Mouse (Mus musculus) MEL (cell line): ENCODE results near the gene Dtx3. TPM values are rescaled to one million over a fixed set of nuclear protein-coding genes. Genes with fewer than 3 reads are reported as not detected.

Experiments used
- DNase-seq: peaks from one replicate; pipeline ENCODE4 v3.0.0; 2011; ENCODE audit warnings: low read depth, low spot score
- H3K27ac ChIP-seq: 2 replicates; pipeline ENCODE4 v1.5.1; 2012; ENCODE audit warnings: low read depth, mild to moderate bottlenecking, control low read depth, low read length, moderate library complexity; ENCODE audit not compliant: control insufficient read depth
- H3K27me3 ChIP-seq, 2 experiments: fragments of 150-350 bp in 1 of 2; sonication (generic) in 1 of 2; 2 replicates each; pipeline ENCODE4 v1.6.1; 2012; ENCODE audit warnings: low read length in 2 of 2, mild to moderate bottlenecking in 2 of 2, improper control_type of control experiment in 1 of 2, moderate library complexity in 1 of 2; ENCODE audit not compliant: insufficient read depth in 2 of 2, control insufficient read depth in 1 of 2
- H3K36me3 ChIP-seq, 2 experiments: 2 replicates each; pipeline ENCODE4 v1.6.1; 2012 to 2014; ENCODE audit warnings: low read length in 2 of 2, improper control_type of control experiment in 1 of 2, inconsistent platforms in 1 of 2, mild to moderate bottlenecking in 1 of 2; ENCODE audit not compliant: insufficient read depth in 2 of 2, control insufficient read depth in 1 of 2
- H3K4me1 ChIP-seq, 2 experiments: fragments of 150-350 bp in 1 of 2; sonication (generic) in 1 of 2; 2 replicates each; pipeline ENCODE4 v1.6.1; 2012; ENCODE audit warnings: low read length in 2 of 2, improper control_type of control experiment in 1 of 2, mild to moderate bottlenecking in 1 of 2; ENCODE audit not compliant: insufficient read depth in 2 of 2, control insufficient read depth in 1 of 2
- H3K4me3 ChIP-seq, 2 experiments: fragments of 150-350 bp in 1 of 2; sonication (generic) in 1 of 2; 2 replicates each; pipeline ENCODE4 v1.5.1; 2012; ENCODE audit warnings: low read depth in 2 of 2, low read length in 2 of 2, mild to moderate bottlenecking in 2 of 2, moderate library complexity in 2 of 2, control low read depth in 1 of 2, improper control_type of control experiment in 1 of 2; ENCODE audit not compliant: control insufficient read depth in 1 of 2, insufficient read depth in 1 of 2
- H3K79me2 ChIP-seq: 2 replicates; pipeline ENCODE4 v1.6.1; 2012; ENCODE audit warnings: mild to moderate bottlenecking, low read length, moderate library complexity; ENCODE audit not compliant: control insufficient read depth, poor library complexity, insufficient read depth
- H3K9ac ChIP-seq: 2 replicates; pipeline ENCODE4 v1.6.1; 2012; ENCODE audit warnings: low read depth, mild to moderate bottlenecking, control low read depth, low read length, moderate library complexity; ENCODE audit not compliant: control insufficient read depth, poor library complexity, severe bottlenecking
- H3K9me3 ChIP-seq: fragments of 150-350 bp; sonication (generic); replicated peaks from 2 replicates; pipeline ENCODE4 v1.6.1; 2012; ENCODE audit warnings: mild to moderate bottlenecking, low read length, improper control_type of control experiment, moderate library complexity; ENCODE audit not compliant: insufficient read depth
- BHLHE40 ChIP-seq: IDR thresholded peaks from 2 replicates; pipeline ENCODE4 v1.6.1; 2012; ENCODE audit warnings: low read depth, mild to moderate bottlenecking, inconsistent platforms, low read length, improper control_type of control experiment, borderline replicate concordance
- CHD1 ChIP-seq: IDR thresholded peaks from 2 replicates; pipeline ENCODE4 v1.6.1; 2012; ENCODE audit warnings: low read depth, mild to moderate bottlenecking, inconsistent platforms, low read length, improper control_type of control experiment
- CTCF ChIP-seq, 3 experiments: IDR thresholded peaks in 2 of 3; conservative IDR thresholded peaks in 1 of 3; 2 replicates each; pipeline ENCODE4 v1.5.1; 2011 to 2012; ENCODE audit warnings: low read length in 3 of 3, low read depth in 2 of 3, mild to moderate bottlenecking in 2 of 3, improper control_type of control experiment in 1 of 3, inconsistent platforms in 1 of 3, mixed read lengths in 1 of 3, moderate library complexity in 1 of 3; ENCODE audit not compliant: control insufficient read depth in 1 of 3, insufficient read depth in 1 of 3, poor library complexity in 1 of 3, severe bottlenecking in 1 of 3
- GABPA ChIP-seq: IDR thresholded peaks from 2 replicates; pipeline ENCODE4 v1.6.1; 2012; ENCODE audit warnings: low read depth, mild to moderate bottlenecking, inconsistent platforms, low read length, improper control_type of control experiment, moderate library complexity
- GATA1 ChIP-seq: IDR thresholded peaks from 2 replicates; pipeline ENCODE4 v1.6.1; 2011; ENCODE audit warnings: low read depth, low read length, improper control_type of control experiment
- HCFC1 ChIP-seq: IDR thresholded peaks from 2 replicates; pipeline ENCODE4 v1.6.1; 2012; ENCODE audit warnings: low read depth, mild to moderate bottlenecking, inconsistent platforms, low read length, improper control_type of control experiment, moderate library complexity
- MAX ChIP-seq: IDR thresholded peaks from 2 replicates; pipeline ENCODE4 v1.6.1; 2011; ENCODE audit warnings: low read length, improper control_type of control experiment
- MAZ ChIP-seq: IDR thresholded peaks from 2 replicates; pipeline ENCODE4 v1.6.1; 2012; ENCODE audit warnings: low read depth, mild to moderate bottlenecking, inconsistent platforms, low read length, improper control_type of control experiment
- MXI1 ChIP-seq: IDR thresholded peaks from 2 replicates; pipeline ENCODE4 v1.6.1; 2011; ENCODE audit warnings: mild to moderate bottlenecking, low read depth, low read length, improper control_type of control experiment
- MYB ChIP-seq: IDR thresholded peaks from 2 replicates; pipeline ENCODE4 v1.6.1; 2011; ENCODE audit warnings: mild to moderate bottlenecking, low read depth, low read length, improper control_type of control experiment
- MYC ChIP-seq: IDR thresholded peaks from 2 replicates; pipeline ENCODE4 v1.6.1; 2011; ENCODE audit warnings: low read depth, mild to moderate bottlenecking, low read length, improper control_type of control experiment, moderate library complexity
- NELFE ChIP-seq: IDR thresholded peaks from 2 replicates; pipeline ENCODE4 v1.6.1; 2011; ENCODE audit warnings: low read depth, low read length, improper control_type of control experiment
- RCOR1 ChIP-seq: IDR thresholded peaks from 2 replicates; pipeline ENCODE4 v1.6.1; 2012; ENCODE audit warnings: low read depth, mild to moderate bottlenecking, inconsistent platforms, low read length, improper control_type of control experiment
- SIN3A ChIP-seq: IDR thresholded peaks from 2 replicates; pipeline ENCODE4 v1.6.1; 2012; ENCODE audit warnings: low read length, improper control_type of control experiment, inconsistent platforms
- SMC3 ChIP-seq: IDR thresholded peaks from 2 replicates; pipeline ENCODE4 v1.6.1; 2011; ENCODE audit warnings: low read depth, low read length, improper control_type of control experiment
- TAL1 ChIP-seq: IDR thresholded peaks from 2 replicates; pipeline ENCODE4 v1.6.1; 2012; ENCODE audit warnings: mild to moderate bottlenecking, inconsistent platforms, low read length, moderate library complexity, mixed read lengths
- TBP ChIP-seq: IDR thresholded peaks from 2 replicates; pipeline ENCODE4 v1.8.0; 2011; ENCODE audit warnings: low read depth, low read length, improper control_type of control experiment
- TCF12 ChIP-seq: IDR thresholded peaks from 2 replicates; pipeline ENCODE4 v1.6.1; 2014; ENCODE audit warnings: low read depth, mild to moderate bottlenecking, inconsistent platforms, low read length, improper control_type of control experiment, moderate library complexity
- USF1 ChIP-seq: IDR thresholded peaks from 2 replicates; pipeline ENCODE4 v1.6.1; 2014; ENCODE audit warnings: low read depth, mild to moderate bottlenecking, inconsistent platforms, low read length, improper control_type of control experiment, moderate library complexity
- USF2 ChIP-seq, 2 experiments: IDR thresholded peaks; 2 replicates each; pipeline ENCODE4 v1.6.1; 2011 to 2012; ENCODE audit warnings: improper control_type of control experiment in 2 of 2, low read length in 2 of 2, borderline replicate concordance in 1 of 2, inconsistent platforms in 1 of 2, low read depth in 1 of 2, mild to moderate bottlenecking in 1 of 2; ENCODE audit not compliant: insufficient read depth in 1 of 2
- ZKSCAN1 ChIP-seq: IDR thresholded peaks from 2 replicates; pipeline ENCODE4 v1.6.1; 2012; ENCODE audit warnings: low read depth, mild to moderate bottlenecking, inconsistent platforms, low read length, improper control_type of control experiment, moderate library complexity
- ZNF384 ChIP-seq: IDR thresholded peaks from 2 replicates; pipeline ENCODE4 v1.6.1; 2012; ENCODE audit warnings: low read depth, mild to moderate bottlenecking, inconsistent platforms, low read length, improper control_type of control experiment
- polyA plus RNA-seq, 2 experiments: library from polyadenylated mRNA; stranded (reverse) in 1 of 2; unstranded in 1 of 2; fragments of >175 nt in 1 of 2; fragments of >200 nt in 1 of 2; gene quantifications; 2 replicates each; pipeline versions ENCODE4 v1.2.1 to v1.2.4; 2012; ENCODE audit warnings: low replicate concordance in 2 of 2, low read depth in 1 of 2; ENCODE audit not compliant: insufficient read length in 2 of 2, insufficient read depth in 1 of 2, missing spikeins in 1 of 2
- total RNA-seq: library from RNA; depleted of rRNA; stranded (reverse); fragments of 300-350 nt; gene quantifications from 2 replicates; pipeline ENCODE4 v1.2.3, GENCODE M21; 2012

Gene Dtx3
- total and polyA plus RNA-seq, 3 experiments = 30.5 to 107 TPM; not detected in 1

DNA sequence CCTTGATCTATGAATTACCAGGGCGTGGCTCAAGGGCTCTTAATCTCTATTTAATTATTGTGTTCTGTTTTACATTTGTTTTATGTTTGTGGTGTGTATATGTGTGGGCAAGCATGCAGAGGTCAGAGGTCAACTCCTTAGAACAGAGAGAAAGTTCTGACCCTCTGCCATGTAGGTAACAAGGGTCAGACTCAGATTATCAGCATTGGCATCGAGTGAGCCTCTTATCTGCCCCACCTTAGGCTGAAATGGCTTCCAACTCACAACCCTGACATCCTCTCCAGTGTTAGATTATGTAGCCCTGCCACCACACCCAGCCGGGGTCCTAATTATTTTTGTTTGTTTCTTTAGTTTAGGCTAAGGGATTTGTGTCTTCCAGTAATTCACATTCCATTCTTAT, 37.1 kb downstream of the Dtx3 start:
- Histone ChIP-seq H3K36me3 (peaks cover 0 to 5% of the 10 kb centered on the region in 2 experiments; a peak in 2 of 4 replicates), H3K9ac (no peak overlapping the region)
- DNase-seq = no peak

DNA sequence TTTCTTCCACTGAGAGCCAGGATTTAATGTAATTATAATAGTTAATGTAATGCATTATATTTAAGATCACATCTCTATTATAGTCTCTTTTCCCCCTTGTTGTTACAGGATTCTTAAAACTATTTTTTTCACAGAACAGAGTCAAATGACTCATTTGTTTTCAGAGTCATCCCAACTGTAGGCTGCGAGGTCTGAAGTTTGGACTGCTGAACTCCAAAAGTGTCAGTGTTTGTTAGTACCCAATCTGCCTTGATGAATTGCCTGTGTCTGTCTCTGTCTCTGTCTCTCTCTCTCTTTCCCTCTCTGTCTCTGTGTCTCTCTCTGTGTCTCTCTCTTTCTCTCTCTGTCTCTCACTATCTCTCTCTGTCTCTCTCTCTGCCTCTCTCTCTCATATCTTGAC, 39.0 kb downstream of the Dtx3 start:
- Histone ChIP-seq H3K4me3 (no peak overlapping the region), H3K4me1 (peaks cover 2 to 10% of the 10 kb centered on the region in 2 experiments; a peak in 2 of 4 replicates), H3K27ac (no peak overlapping the region), H3K9ac (no peak overlapping the region), H3K79me2 (no peaks in the 10 kb centered on the region), H3K27me3 (no peaks in the 10 kb centered on the region)
- no peak for DNase-seq
- no peak for TF ChIP-seq MYC
- no peak for TF ChIP-seq HCFC1
- TF ChIP-seq USF2 (IDR thresholded peaks at IDR 0.05; ENCODE audit: borderline replicate concordance in 1 of 2, insufficient read depth in 1 of 2, low read depth in 1 of 2, low read length in 2 of 2) = no peak
- TF ChIP-seq CTCF (IDR thresholded peaks at IDR 0.05 in 2 of 3, conservative IDR thresholded peaks at IDR 0.05 in 1 of 3; ENCODE audit: control insufficient read depth in 1 of 3, insufficient read depth in 1 of 3, low read depth in 2 of 3, low read length in 3 of 3, poor library complexity in 1 of 3, severe bottlenecking in 1 of 3) = no peak
- no peak for TF ChIP-seq GABPA
- no peak for TF ChIP-seq TBP
- no peak for TF ChIP-seq MAZ
- no peak for TF ChIP-seq MYB
- TF ChIP-seq SMC3 = no peak
- no peak for TF ChIP-seq MAX
- no peak for TF ChIP-seq TCF12
- no peak for TF ChIP-seq ZNF384
- no peak for TF ChIP-seq ZKSCAN1
- TF ChIP-seq TAL1 = no peak
- TF ChIP-seq RCOR1 = no peak
- TF ChIP-seq BHLHE40 = no peak
- no peak for TF ChIP-seq CHD1
- no peak for TF ChIP-seq GATA1
- TF ChIP-seq MXI1 = no peak
- TF ChIP-seq, all 39 proteins: peak for 0
- H3K9me3 ChIP-seq = no peaks in the 10 kb centered on the region
- H3K36me3 ChIP-seq = peaks cover 0 to 5% of the 10 kb centered on the region in 2 experiments; a peak in 2 of 4 replicates

More for the DNA sequence above, 37.1 kb downstream of the Dtx3 start:
- no peaks in the 10 kb centered on the region for H3K9me3 ChIP-seq
- H3K4me1 ChIP-seq = peaks cover 2 to 12% of the 10 kb centered on the region in 2 experiments; a peak in 2 of 4 replicates
- H3K27ac ChIP-seq = no peak overlapping the region
- no peak overlapping the region for H3K4me3 ChIP-seq
- no peaks in the 10 kb centered on the region for H3K79me2 ChIP-seq
- no peaks in the 10 kb centered on the region for H3K27me3 ChIP-seq
- TF ChIP-seq TBP = no peak
- TF ChIP-seq SIN3A = no peak
- TF ChIP-seq GATA1 = no peak; the same call in 1 of the 2 replicates
- no peak for TF ChIP-seq USF1
- no peak for TF ChIP-seq MAX
- TF ChIP-seq MAZ = no peak
- no peak for TF ChIP-seq NELFE
- no peak for TF ChIP-seq HCFC1
